ENCODE assay signal across 8 mouse cellular contexts in the genomic region with DNA sequence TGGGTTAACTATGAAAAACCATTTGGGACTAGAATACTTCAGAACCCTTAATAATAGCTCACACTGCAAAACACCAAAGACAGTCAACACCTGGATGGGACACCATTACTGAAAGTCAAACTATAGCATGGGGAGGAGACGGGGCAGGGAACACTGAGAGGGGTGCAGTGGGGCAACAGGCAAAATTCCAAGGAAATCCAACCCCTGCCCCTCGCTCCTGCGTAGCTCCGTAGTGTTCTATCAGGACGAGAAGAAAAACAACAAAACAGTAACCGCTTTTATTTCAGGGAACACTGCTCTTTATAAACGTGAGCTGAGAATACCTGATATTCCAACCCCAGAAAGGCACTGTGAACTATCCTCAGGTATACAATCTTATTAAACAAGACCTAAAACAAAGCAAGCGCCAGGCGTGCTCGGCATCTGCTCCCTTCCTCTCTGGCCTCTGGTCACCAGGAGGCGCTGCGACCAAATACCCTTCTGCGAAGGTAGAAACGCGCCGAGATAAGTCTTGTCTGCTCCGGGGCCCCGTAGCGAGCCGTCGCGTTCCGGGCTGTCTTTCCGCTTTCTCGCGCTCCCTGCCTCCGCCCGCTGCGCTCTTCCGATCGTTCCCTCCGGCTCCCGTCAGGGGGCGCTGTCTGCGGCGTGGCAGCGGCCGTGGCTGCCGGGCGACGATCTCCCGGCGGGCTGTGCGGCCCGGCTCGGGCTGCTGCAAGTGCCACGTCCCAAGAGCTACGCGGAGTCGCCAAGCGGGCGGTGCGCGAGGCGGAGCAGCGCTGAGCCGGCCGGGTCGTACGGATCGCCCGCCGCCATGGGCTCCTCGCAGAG. TPM values are rescaled to one million over a fixed set of nuclear protein-coding genes. Genes with fewer than 3 reads are reported as not detected.
A peak's percentile ranks its signal among the peaks of the same experiment; 100 is the strongest.
DNase-seq lines count a peak whose midpoint lies in the region; ATAC-seq lines count a peak whose summit lies in the region.

Gene Gorasp2 (plus strand): TSS at position 690 of the 828 bp plus-strand sequence.

- peaks cover 7% of the 10 kb centered on the region; the same call in 1 of the 2 replicates for H3K27me3 ChIP-seq in heart, embryonic 14.5 days (ENCODE audit: control insufficient read depth, insufficient read depth, low read length)
- H3K27me3 ChIP-seq in liver, embryonic 13.5 days, result peaks cover 13% of the 10 kb centered on the region
- no peaks in the 10 kb centered on the region for H3K27me3 ChIP-seq in stomach, embryonic 16.5 days (ENCODE audit: control insufficient read depth, insufficient read depth, low read length)

- H3K4me2 ChIP-seq in heart, embryonic 14.5 days (ENCODE audit: low read length), result peak within 1 kb of the TSS; percentile 89
- H3K4me2 ChIP-seq in liver, embryonic 13.5 days, result peak within 1 kb of the TSS; percentile 87
- peak within 1 kb of the TSS; percentile 91 for H3K4me2 ChIP-seq in stomach, embryonic 16.5 days (ENCODE audit: low read depth, low read length)

- peak within 1 kb of the TSS; percentile 95 to 96 for H3K4me3 ChIP-seq in heart, embryonic 14.5 days (ENCODE audit: control insufficient read depth in 1 of 2, insufficient read depth in 1 of 2, low read depth in 1 of 2, low read length in 2 of 2)
- peak within 1 kb of the TSS; percentile 81 for H3K4me3 ChIP-seq in liver, embryonic 13.5 days (replicated peaks)
- H3K4me3 ChIP-seq in stomach, embryonic 16.5 days (replicated peaks; ENCODE audit: low read length), result peak within 1 kb of the TSS; percentile 98

- peaks cover 8% of the 10 kb centered on the region for H3K36me3 ChIP-seq in heart, embryonic 14.5 days (ENCODE audit: control insufficient read depth, insufficient read depth, low read length)
- H3K36me3 ChIP-seq in liver, embryonic 13.5 days, result no peaks in the 10 kb centered on the region
- H3K36me3 ChIP-seq in stomach, embryonic 16.5 days (ENCODE audit: control insufficient read depth, insufficient read depth, low read length), result 0 out of 2 replicates have a peak, but pooled peaks cover 1% of the 10 kb centered on the region

- DNase-seq in c-Kit-negative CD71-positive TER-119-positive erythroid progenitor cells, embryonic 14.5 days (ENCODE audit: low read depth, low spot score), result peak; percentile 94
- peak; percentile 93 for DNase-seq in fibroblast of lung, adult 2 months (ENCODE audit: low read depth)
- peak; percentile 97 for DNase-seq in kidney, postnatal 14 days
- DNase-seq in liver, embryonic 13.5 days, result peak; percentile 93
- peak; percentile 90 for DNase-seq in neural tube, embryonic 10.5 days (ENCODE audit: extremely low spot score, low spot score)

- no peaks in the 10 kb centered on the region for H3K9me3 ChIP-seq in heart, embryonic 14.5 days (ENCODE audit: control insufficient read depth, low read length)
- no peaks in the 10 kb centered on the region for H3K9me3 ChIP-seq in liver, embryonic 13.5 days (replicated peaks)
- no peaks in the 10 kb centered on the region for H3K9me3 ChIP-seq in stomach, embryonic 16.5 days (replicated peaks; ENCODE audit: control insufficient read depth, low read length)

- H3K27ac ChIP-seq in heart, embryonic 14.5 days (replicated peaks in 1 of 2; ENCODE audit: control insufficient read depth in 1 of 2, insufficient read depth in 1 of 2, low read depth in 2 of 2, low read length in 2 of 2), result peak within 1 kb of the TSS; percentile 87 to 97
- H3K27ac ChIP-seq in liver, embryonic 13.5 days, result peak within 1 kb of the TSS; percentile 92
- peak within 1 kb of the TSS; percentile 84 for H3K27ac ChIP-seq in stomach, embryonic 16.5 days (ENCODE audit: low read length)

- peaks cover 0 to 14% of the 10 kb centered on the region in 2 experiments; a peak in 2 of 4 replicates for H3K4me1 ChIP-seq in heart, embryonic 14.5 days (ENCODE audit: control insufficient read depth in 2 of 2, insufficient read depth in 2 of 2, low read length in 2 of 2)
- H3K4me1 ChIP-seq in liver, embryonic 13.5 days (replicated peaks), result peaks cover 39% of the 10 kb centered on the region
- peaks cover 18% of the 10 kb centered on the region for H3K4me1 ChIP-seq in stomach, embryonic 16.5 days (ENCODE audit: control insufficient read depth, insufficient read depth, low read length)

- H3K9ac ChIP-seq in heart, embryonic 14.5 days (ENCODE audit: low read length), result peak within 1 kb of the TSS; percentile 99
- peak within 1 kb of the TSS; percentile 95 for H3K9ac ChIP-seq in liver, embryonic 13.5 days
- H3K9ac ChIP-seq in stomach, embryonic 16.5 days (ENCODE audit: low read length), result peak within 1 kb of the TSS; percentile 83

- ATAC-seq in CD4-positive, CD25-positive, alpha-beta regulatory T cell, adult 4 months, result peak; percentile 93
- ATAC-seq in heart, embryonic 14.5 days (ENCODE audit: insufficient number of reproducible peaks, insufficient read depth, low FRiP score, low read depth), result peak; percentile 92
- peak; percentile 95 for ATAC-seq in liver, embryonic 13.5 days (ENCODE audit: low read depth)
- ATAC-seq in stomach, embryonic 16.5 days (ENCODE audit: insufficient read depth, low FRiP score), result peak; percentile 97

- WGBS in heart, embryonic 14.5 days, result 2% methylated on average over 55 of the region's 64 CpGs
- WGBS in liver, embryonic 13.5 days (ENCODE audit: insufficient replicate concordance), result 2% methylated on average over 64 of the region's 64 CpGs
- WGBS in stomach, embryonic 16.5 days, result under 1% methylated on average over 64 of the region's 64 CpGs

RNA-seq across cellular contexts. Expression of gene Gorasp2, which starts in this region (rescaled TPM):
- polyA plus RNA-seq in CD4-positive, CD25-positive, alpha-beta regulatory T cell, adult 4 months (2017; shearing (Covaris generic)), result 10 to 100 TPM; 40.2 to 43.9 TPM
- 138 and 140 TPM in 2 replicates for polyA plus RNA-seq in heart, embryonic 14.5 days (2014; fragmentation: Nextera tagmentation; extraction: Ambion mirVana)
- polyA plus RNA-seq in liver, embryonic 13.5 days (2015; fragmentation: Nextera tagmentation; extraction: Ambion mirVana), result 62.2 and 72.2 TPM in 2 replicates
- 174 and 188 TPM in 2 replicates for polyA plus RNA-seq in stomach, embryonic 16.5 days (2015; fragmentation: Nextera tagmentation; extraction: Ambion mirVana)

Comparison
In these comparisons a context has a peak if more than half of its experiments do, and no peak if none do; other contexts are left out.
1. Peak in every context shown above with its lines: DNase-seq, ATAC-seq, H3K4me3 ChIP-seq and H3K27ac ChIP-seq.